Mouse (Mus musculus) megakaryocyte progenitor cell, adult 5-6 weeks (primary cell): ENCODE data around the gene Rbpms2. TPM values are rescaled to one million over a fixed set of nuclear protein-coding genes. Genes with fewer than 3 reads are reported as not detected.
A peak's percentile ranks its signal among the peaks of the same experiment; 100 is the strongest.

ENCODE experiments used
- ATAC-seq: replicated peaks from 2 replicates; pipeline ENCODE4 v1.8.0; 2016; ENCODE audit warnings: mild to moderate bottlenecking, moderate TSS enrichment, inconsistent platforms; ENCODE audit not compliant: poor library complexity
- total RNA-seq, 2 experiments: library from RNA; stranded (forward) in 1 of 2; stranded (reverse) in 1 of 2; fragments of 157-497, 149-512 nt in 1 of 2; fragments of 200-1000 nt in 1 of 2; gene quantifications; 2 replicates each; pipeline versions ENCODE4 v1.2.3 to v1.2.4; 2015 to 2017

The Rbpms2 gene
- total RNA-seq, 2 experiments from 2014 or later: 0.20 TPM; not detected in 1

DNA sequence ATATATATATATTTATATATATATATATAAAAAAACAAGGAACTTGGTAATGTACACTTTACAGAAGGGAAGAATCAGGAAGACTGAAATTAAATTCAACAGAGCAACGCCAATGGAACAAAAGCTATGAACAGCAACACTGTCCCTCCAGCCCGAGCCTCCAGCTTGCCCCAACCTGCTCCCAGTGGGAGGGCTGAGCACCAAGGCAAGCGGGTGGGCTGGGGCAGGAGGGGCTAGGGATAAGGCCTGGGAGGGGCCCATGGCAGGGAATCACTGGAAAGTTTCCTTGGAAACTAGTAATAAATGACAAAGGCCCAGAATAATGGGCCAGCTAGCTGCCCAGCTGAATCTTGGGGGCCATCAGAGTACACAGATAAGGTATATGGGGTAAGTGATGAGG lies 63.0 kb downstream of the Rbpms2 start:
- ATAC-seq: no peak

- ATAC-seq: peak; percentile 69
Measured at GRCm38 (mm10) chr9:65692959-65693603, 63.6 kb downstream of the Rbpms2 start.

DNA sequence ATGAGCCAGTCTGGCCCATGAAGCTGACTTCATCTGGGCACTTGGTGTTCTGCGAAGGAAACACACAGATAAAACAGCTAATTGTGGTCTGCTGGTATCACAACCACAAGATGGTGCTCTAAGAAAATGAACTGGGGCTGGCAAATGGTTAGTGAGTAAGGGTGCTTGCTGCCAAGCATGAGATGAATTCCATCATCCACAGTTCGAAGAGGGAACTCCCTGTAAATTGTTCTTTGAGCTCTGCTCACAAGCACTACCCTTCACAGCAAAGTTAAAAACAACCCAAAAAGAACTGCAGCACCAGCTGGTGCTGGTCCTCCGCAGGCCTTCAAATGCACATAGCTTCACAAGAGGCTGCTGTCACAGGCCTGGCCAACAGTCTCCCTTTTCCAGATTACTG lies 66.2 kb downstream of the Rbpms2 start:
- peak; percentile 55; the same call in 1 of the 2 replicates for ATAC-seq

DNA sequence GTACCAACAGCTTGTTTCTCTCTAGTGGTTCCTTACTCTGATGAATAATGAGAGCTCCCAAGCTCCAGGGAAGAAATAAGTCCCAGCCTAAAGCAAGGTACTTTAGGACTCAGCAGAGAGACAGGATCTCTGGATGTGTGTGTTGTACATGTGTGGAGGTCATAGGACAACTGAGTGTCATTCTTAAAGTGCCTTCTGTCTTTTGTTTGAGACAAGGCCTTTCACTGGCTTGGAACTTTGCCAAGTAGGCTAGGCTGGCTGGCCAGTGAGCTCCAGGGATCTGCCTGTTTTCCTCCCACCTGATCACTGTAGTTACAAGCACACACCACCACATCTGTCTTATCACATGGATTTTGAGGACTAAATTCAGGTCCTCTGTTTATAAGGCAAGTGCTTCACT lies 66.9 kb downstream of the Rbpms2 start:
- no peak for ATAC-seq

DNA sequence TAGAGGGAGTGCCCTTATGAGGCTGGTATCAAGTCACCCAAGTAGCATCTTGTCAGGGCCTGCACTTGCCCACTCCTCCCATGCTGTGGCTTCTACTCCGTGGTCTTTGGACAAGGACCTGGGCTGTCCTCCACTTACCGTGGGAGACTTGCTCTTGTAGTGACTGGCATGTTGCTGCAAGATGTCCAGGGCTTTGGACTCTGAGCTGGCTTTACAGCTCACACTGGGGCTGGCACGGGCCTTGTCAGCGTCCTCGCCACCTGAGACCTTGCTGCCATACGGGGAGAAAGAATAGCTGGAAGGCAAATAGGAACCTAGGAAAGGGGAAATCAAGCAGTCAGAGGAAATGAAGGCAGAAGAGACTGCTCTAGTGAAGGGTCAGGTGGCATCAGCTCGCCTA lies 67.9 kb downstream of the Rbpms2 start:
- no peak for ATAC-seq

DNA sequence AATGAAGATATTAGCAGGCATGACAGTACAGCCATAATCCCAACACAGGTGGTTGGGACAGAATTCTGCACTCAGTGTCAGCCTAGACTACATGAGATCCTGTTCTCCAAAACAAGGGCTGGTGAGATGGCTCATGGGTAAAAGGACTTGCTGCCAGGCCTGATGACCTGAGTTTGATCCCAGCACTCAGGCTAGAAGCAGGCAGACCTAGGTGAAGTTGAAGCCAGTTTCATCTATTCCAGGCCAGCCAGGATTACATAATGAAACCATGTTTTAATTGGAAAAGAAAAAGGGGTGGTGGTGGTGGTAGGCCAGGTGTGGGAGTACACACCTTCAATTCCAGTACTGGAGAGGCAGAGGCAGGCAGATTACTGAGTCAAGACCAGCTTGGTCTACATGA lies 68.5 kb downstream of the Rbpms2 start:
- ATAC-seq: no peak

DNA sequence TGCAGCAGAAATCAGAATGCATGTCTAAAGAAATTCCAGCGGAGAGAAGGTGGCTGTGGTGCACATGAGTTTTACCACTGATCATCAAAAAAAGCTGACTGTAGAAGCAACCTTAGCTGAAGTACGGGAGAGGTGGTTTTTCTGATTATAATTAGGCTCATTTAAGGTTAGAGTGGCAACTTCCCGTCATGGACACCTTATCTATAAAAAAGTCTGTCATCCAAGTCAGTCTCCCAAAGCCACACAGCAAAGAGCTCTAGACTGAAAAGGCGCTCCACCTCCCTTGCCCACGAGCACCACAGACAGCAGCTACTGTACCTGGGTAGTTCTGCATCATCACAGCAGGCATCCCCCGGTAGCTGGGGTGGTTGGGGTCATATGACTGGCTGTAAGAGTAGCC lies 71.1 kb downstream of the Rbpms2 start:
- ATAC-seq: peak; percentile 52

DNA sequence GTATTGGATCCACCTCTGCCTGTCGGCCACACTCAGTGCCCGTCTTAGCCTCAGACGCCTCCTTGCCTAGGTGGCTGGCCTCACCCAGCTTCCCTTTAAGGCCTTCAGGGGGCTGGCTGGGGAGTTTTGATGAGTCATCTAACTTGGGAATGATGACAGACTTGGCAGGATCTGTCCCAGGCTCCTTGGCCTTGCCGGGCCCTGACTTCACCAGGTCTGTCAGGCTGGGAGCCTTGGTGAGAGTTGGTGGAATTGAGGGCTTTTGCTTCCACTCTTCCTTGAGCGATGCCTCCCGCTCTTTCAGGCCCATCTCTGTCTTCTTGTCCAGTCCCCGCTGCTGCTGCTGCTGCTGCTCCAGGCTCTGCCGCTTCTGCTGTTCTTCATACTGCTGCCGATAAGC lies 72.8 kb downstream of the Rbpms2 start:
- no peak for ATAC-seq

- no peak for ATAC-seq
Measured at GRCm38 (mm10) chr9:65703241-65703640, 73.8 kb downstream of the Rbpms2 start.

DNA sequence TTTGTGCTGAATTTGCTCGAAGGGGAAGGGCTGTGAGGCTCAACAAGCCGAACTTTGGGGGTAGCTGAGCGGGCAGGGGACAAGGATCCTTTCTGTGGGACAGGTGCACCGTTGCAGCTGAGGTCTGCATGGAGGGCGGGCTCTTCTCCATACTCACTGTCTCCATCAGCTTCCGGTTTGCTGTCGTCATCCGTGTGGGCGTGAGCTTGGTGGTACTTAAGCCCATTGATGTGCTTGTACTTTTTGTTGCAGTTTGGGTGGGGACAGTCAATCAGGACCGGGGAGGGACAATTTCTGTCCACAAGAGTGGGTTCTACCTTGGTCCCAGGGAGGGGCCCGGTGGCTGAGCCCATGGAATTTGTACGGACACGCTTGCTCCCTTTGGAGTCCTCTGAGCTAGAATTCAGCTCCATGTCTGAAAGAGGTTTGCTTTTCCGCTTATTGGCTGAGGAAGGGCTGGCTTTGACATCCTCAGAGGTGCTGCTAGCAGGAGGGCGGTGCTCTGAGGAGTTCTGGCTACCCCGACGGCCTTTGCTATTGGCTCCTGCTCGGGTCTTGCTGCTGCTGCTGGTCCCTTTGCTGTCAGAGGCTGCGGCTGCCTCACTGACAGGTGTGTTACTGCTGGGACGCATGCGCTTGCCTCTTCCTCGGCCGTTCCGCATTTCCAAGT lies 74.6 kb downstream of the Rbpms2 start:
- ATAC-seq: no peak

Other genes with a start within 250 kb of the Rbpms2 start
- 0.10 TPM in 1 of 2 replicates, not detected in the other for gene Kbtbd13, start 238.0 kb upstream of the Rbpms2 start, total RNA-seq (2015)
- 0.17 and 0.37 TPM in 2 replicates for gene Kbtbd13, start 238.0 kb upstream of the Rbpms2 start, total RNA-seq (2017)
- gene Rasl12, start 231.1 kb upstream of the Rbpms2 start, total RNA-seq (2015): not detected in 2 replicates
- gene Rasl12, start 231.1 kb upstream of the Rbpms2 start, total RNA-seq (2017): not detected in 2 replicates
- gene Slc51b, start 206.7 kb upstream of the Rbpms2 start, total RNA-seq (2015): not detected in 2 replicates
- gene Slc51b, start 206.7 kb upstream of the Rbpms2 start, total RNA-seq (2017): not detected in 2 replicates
- gene Mtfmt, start 193.9 kb upstream of the Rbpms2 start, total RNA-seq (2015): 26.6 and 27.2 TPM in 2 replicates
- gene Mtfmt, start 193.9 kb upstream of the Rbpms2 start, total RNA-seq (2017): 16.4 and 19.5 TPM in 2 replicates
- gene Spg21, start 168.7 kb upstream of the Rbpms2 start, total RNA-seq (2015): 56.3 and 57.2 TPM in 2 replicates
- gene Spg21, start 168.7 kb upstream of the Rbpms2 start, total RNA-seq (2017): 62.7 and 75.8 TPM in 2 replicates
- not detected in 2 replicates for gene Ankdd1a, start 109.5 kb upstream of the Rbpms2 start, total RNA-seq (2015)
- not detected in 2 replicates for gene Ankdd1a, start 109.5 kb upstream of the Rbpms2 start, total RNA-seq (2017)
- gene Plekho2, start 49.6 kb upstream of the Rbpms2 start, total RNA-seq (2015): 17.9 and 19.0 TPM in 2 replicates
- gene Plekho2, start 49.6 kb upstream of the Rbpms2 start, total RNA-seq (2017): 12.8 and 15.3 TPM in 2 replicates
- gene Pif1, start 42.5 kb upstream of the Rbpms2 start, total RNA-seq (2015): 8.1 and 8.4 TPM in 2 replicates
- gene Pif1, start 42.5 kb upstream of the Rbpms2 start, total RNA-seq (2017): 12.0 and 14.5 TPM in 2 replicates
- 8.3 and 15.7 TPM in 2 replicates for gene Oaz2, start 38.4 kb downstream of the Rbpms2 start, total RNA-seq (2015)
- gene Oaz2, start 38.4 kb downstream of the Rbpms2 start, total RNA-seq (2017): 34.4 and 37.3 TPM in 2 replicates
- gene Zfp609, start 197.9 kb downstream of the Rbpms2 start, total RNA-seq (2015): 22.6 and 23.3 TPM in 2 replicates
- gene Zfp609, start 197.9 kb downstream of the Rbpms2 start, total RNA-seq (2017): 5.5 and 6.8 TPM in 2 replicates